Mouse (Mus musculus) megakaryocyte, embryonic 14.5 days (primary cell): ENCODE data around the gene Ngef. TPM values are rescaled to one million over a fixed set of nuclear protein-coding genes. Genes with fewer than 3 reads are reported as not detected.
A peak's percentile ranks its signal among the peaks of the same experiment; 100 is the strongest.
"Not testable (repeated sequence)": the region's sequence is repeated elsewhere in the genome, so short reads cannot be mapped to it uniquely, and the experiment has no call there.

Source experiments
- H3K27me3 ChIP-seq: replicated peaks from 2 replicates; pipeline ENCODE3; 2012; ENCODE audit warnings: inconsistent platforms
- H3K36me3 ChIP-seq: replicated peaks from 2 replicates; pipeline ENCODE3; 2012; ENCODE audit warnings: low read length, inconsistent platforms, mixed read lengths
- H3K4me1 ChIP-seq: 2 replicates; pipeline ENCODE4 v1.6.1; 2012; ENCODE audit warnings: inconsistent platforms
- H3K4me3 ChIP-seq: replicated peaks from 2 replicates; pipeline ENCODE3; 2012; ENCODE audit warnings: moderate library complexity, mild to moderate bottlenecking, inconsistent platforms
- H3K9me3 ChIP-seq: 2 replicates; pipeline ENCODE4 v1.6.1; 2012; ENCODE audit warnings: inconsistent platforms
- FLI1 ChIP-seq: IDR thresholded peaks from 2 replicates; pipeline ENCODE4 v1.6.1; 2012; ENCODE audit warnings: low read length, inconsistent platforms, mixed read lengths
- GATA1 ChIP-seq: IDR thresholded peaks from 3 replicates; pipeline ENCODE4 v1.6.1; 2012; ENCODE audit warnings: mixed read lengths, low read length, inconsistent platforms, borderline replicate concordance
- polyA plus RNA-seq: library from polyadenylated mRNA; stranded (reverse); fragments of >175 nt; gene quantifications from 2 replicates; pipeline ENCODE4 v1.2.3, GENCODE M21; 2012; ENCODE audit warnings: low replicate concordance; ENCODE audit not compliant: insufficient read depth

Ngef gene
- polyA plus RNA-seq, 1 experiment, result not detected

- Histone ChIP-seq H3K27me3 (peaks cover 34% of the 10 kb centered on the region), H3K4me3 (peak overlapping the region; percentile 33), H3K4me1 (peaks cover 16% of the 10 kb centered on the region), H3K9me3 (no peaks in the 10 kb centered on the region), H3K36me3 (no peaks in the 10 kb centered on the region)
- TF ChIP-seq GATA1 (no peak; the same call in 2 of the 3 replicates), FLI1 (no peak)
Measured at GRCm38 (mm10) chr1:87467469-87467868, 106.2 kb downstream of the Ngef start.

GRCm38 (mm10) chr1:87459856-87460255, 113.8 kb downstream of the Ngef start:
- not testable (repeated sequence) for H3K9me3 ChIP-seq, H3K36me3 ChIP-seq, H3K27me3 ChIP-seq, H3K4me3 ChIP-seq
- H3K4me1 ChIP-seq, result peaks cover 23% of the 10 kb centered on the region

- H3K27me3 ChIP-seq, result no peaks in the 10 kb centered on the region
- H3K9me3 ChIP-seq, result peaks cover 4% of the 10 kb centered on the region; the same call in 1 of the 2 replicates
- no peaks in the 10 kb centered on the region for H3K36me3 ChIP-seq
- no peak overlapping the region for H3K4me3 ChIP-seq
- no peak for TF ChIP-seq GATA1
- no peak for TF ChIP-seq FLI1
- peaks cover 33% of the 10 kb centered on the region for H3K4me1 ChIP-seq
Measured at GRCm38 (mm10) chr1:87458045-87458444, 115.6 kb downstream of the Ngef start.

- Histone ChIP-seq H3K9me3 (peaks cover 4% of the 10 kb centered on the region; the same call in 1 of the 2 replicates), H3K4me3 (no peak overlapping the region), H3K27me3 (no peaks in the 10 kb centered on the region), H3K4me1 (peaks cover 33% of the 10 kb centered on the region), H3K36me3 (peaks cover 5% of the 10 kb centered on the region)
- TF ChIP-seq FLI1, result no peak
- TF ChIP-seq GATA1, result no peak
Measured at GRCm38 (mm10) chr1:87456425-87456824, 117.2 kb downstream of the Ngef start.

GRCm38 (mm10) chr1:87449432-87449831, 124.2 kb downstream of the Ngef start:
- H3K36me3 ChIP-seq, result peaks cover 73% of the 10 kb centered on the region
- H3K27me3 ChIP-seq, result no peaks in the 10 kb centered on the region
- TF ChIP-seq FLI1 (no peak), GATA1 (no peak)
- peaks cover 17% of the 10 kb centered on the region; the same call in 1 of the 2 replicates for H3K4me1 ChIP-seq
- no peaks in the 10 kb centered on the region for H3K9me3 ChIP-seq
- no peak overlapping the region for H3K4me3 ChIP-seq

GRCm38 (mm10) chr1:87447183-87448104, 126.2 kb downstream of the Ngef start:
- Histone ChIP-seq H3K4me1 (peaks cover 6% of the 10 kb centered on the region; the same call in 1 of the 2 replicates), H3K4me3 (no peak overlapping the region), H3K27me3 (no peaks in the 10 kb centered on the region), H3K9me3 (no peaks in the 10 kb centered on the region), H3K36me3 (peaks cover 93% of the 10 kb centered on the region)
- TF ChIP-seq FLI1 (no peak), GATA1 (no peak)

GRCm38 (mm10) chr1:87436583-87436982, 137.1 kb downstream of the Ngef start:
- Histone ChIP-seq H3K4me3 (no peak overlapping the region), H3K27me3 (no peaks in the 10 kb centered on the region), H3K4me1 (no peaks in the 10 kb centered on the region), H3K36me3 (peaks cover 90% of the 10 kb centered on the region), H3K9me3 (no peaks in the 10 kb centered on the region)
- TF ChIP-seq GATA1 (no peak), FLI1 (no peak)

- Histone ChIP-seq H3K36me3 (peaks cover 90% of the 10 kb centered on the region), H3K4me3 (no peak overlapping the region), H3K27me3 (no peaks in the 10 kb centered on the region), H3K9me3 (no peaks in the 10 kb centered on the region), H3K4me1 (no peaks in the 10 kb centered on the region)
- TF ChIP-seq FLI1, result no peak
- no peak for TF ChIP-seq GATA1
Measured at GRCm38 (mm10) chr1:87435125-87435524, 138.5 kb downstream of the Ngef start.

Other genes starting within 250 kb of the Ngef start
- 4.7 and 10.4 TPM in 2 replicates for gene Gigyf2, start 246.9 kb downstream of the Ngef start, polyA plus RNA-seq
- not detected in 2 replicates for gene Kcnj13, start 179.1 kb downstream of the Ngef start, polyA plus RNA-seq
- not detected in 2 replicates for gene Snorc, start 103.6 kb downstream of the Ngef start, polyA plus RNA-seq
- not detected in 2 replicates for gene Neu2, start 64.0 kb downstream of the Ngef start, polyA plus RNA-seq
- 107 and 189 TPM in 2 replicates for gene Inpp5d, start 46.4 kb upstream of the Ngef start, polyA plus RNA-seq
- gene Atg16l1, start 182.0 kb upstream of the Ngef start, polyA plus RNA-seq, result 5.5 TPM in 1 of 2 replicates, not detected in the other
- gene Sag, start 229.8 kb upstream of the Ngef start, polyA plus RNA-seq, result not detected in 2 replicates